Mouse (Mus musculus): Measurements from ENCODE around the gene Sytl2. TPM values are rescaled to one million over a fixed set of nuclear protein-coding genes. Genes with fewer than 3 reads are reported as not detected.

Gene Sytl2
- total RNA-seq, 2 experiments from 2014 or later = 2.5 to 3.2 TPM

- intact Hi-C loops (cut with DNase I) = no loop called here
Measured at GRCm38 (mm10) chr7:90306079-90306478, 4.0 kb downstream of the Sytl2 start.

GRCm38 (mm10) chr7:90306968-90307367 lies 4.9 kb downstream of the Sytl2 start:
- intact Hi-C loops (cut with DNase I) = no loop called here
- no peak for DNase-seq (ENCODE audit: low spot score)

More at GRCm38 (mm10) chr7:90306079-90306478, 4.0 kb downstream of the Sytl2 start:
- no peak for DNase-seq (ENCODE audit: low spot score)

GRCm38 (mm10) chr7:90308003-90308402 lies 6.0 kb downstream of the Sytl2 start:
- intact Hi-C loops (cut with DNase I) = no loop called here
- DNase-seq (ENCODE audit: low spot score) = no peak

- DNase-seq (ENCODE audit: low spot score) = no peak
Measured at GRCm38 (mm10) chr7:90312151-90312883, 10.3 kb downstream of the Sytl2 start.

DNA sequence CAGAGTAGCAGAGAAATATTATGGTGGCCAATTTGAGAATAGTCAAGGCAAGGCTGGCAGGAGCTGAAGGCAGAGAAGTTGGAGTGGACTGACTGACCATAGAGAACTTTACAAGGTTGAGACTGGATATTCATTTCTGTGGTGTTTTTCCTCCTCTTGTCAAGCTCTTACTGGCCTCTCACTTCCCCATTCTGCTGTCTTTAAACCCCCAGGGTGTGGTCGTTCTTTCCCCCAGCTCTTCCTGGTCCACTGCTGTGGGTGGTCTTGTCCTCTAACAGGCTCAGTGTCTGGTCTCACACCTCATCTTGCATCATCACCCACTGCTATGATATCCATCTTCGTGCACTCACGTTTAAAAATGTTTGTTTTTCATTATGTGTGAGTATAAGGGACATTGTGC lies 11.4 kb downstream of the Sytl2 start:
- no peak for DNase-seq (ENCODE audit: low spot score)
- intact Hi-C loops (cut with DNase I) = no loop called here

More at GRCm38 (mm10) chr7:90312151-90312883, 10.3 kb downstream of the Sytl2 start:
- intact Hi-C loops (cut with DNase I) = no loop called here

- DNase-seq (ENCODE audit: low spot score) = no peak
- intact Hi-C loops (cut with DNase I) = no loop called here
Measured at GRCm38 (mm10) chr7:90316823-90317222, 14.8 kb downstream of the Sytl2 start.

DNA sequence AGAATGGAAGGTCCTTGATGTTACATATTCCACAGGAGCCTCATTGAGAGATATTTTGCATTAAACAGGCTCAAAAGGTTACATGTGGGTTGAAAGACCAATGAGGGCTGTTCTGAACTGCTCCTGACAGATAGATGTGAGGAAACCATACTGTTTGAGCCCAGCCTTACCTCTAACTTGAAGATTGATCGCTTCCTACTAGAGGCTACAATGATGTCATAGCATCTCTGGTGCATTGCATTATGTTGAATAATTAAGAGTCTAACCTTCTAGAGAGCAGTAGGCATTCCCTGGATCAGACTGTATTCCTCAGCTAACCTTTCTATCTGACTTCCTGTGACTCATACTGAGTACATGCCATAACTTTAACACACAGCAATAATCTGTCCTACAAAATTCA lies 17.4 kb downstream of the Sytl2 start:
- no peak for DNase-seq (ENCODE audit: low spot score)
- intact Hi-C loops (cut with DNase I) = no loop called here

- intact Hi-C loops (cut with DNase I) = no loop called here
- DNase-seq (ENCODE audit: low spot score) = no peak
Measured at GRCm38 (mm10) chr7:90320124-90320523, 18.1 kb downstream of the Sytl2 start.

- intact Hi-C loops (cut with DNase I) = no loop called here
- no peak for DNase-seq (ENCODE audit: low spot score)
Measured at GRCm38 (mm10) chr7:90325166-90325565, 23.1 kb downstream of the Sytl2 start.

DNA sequence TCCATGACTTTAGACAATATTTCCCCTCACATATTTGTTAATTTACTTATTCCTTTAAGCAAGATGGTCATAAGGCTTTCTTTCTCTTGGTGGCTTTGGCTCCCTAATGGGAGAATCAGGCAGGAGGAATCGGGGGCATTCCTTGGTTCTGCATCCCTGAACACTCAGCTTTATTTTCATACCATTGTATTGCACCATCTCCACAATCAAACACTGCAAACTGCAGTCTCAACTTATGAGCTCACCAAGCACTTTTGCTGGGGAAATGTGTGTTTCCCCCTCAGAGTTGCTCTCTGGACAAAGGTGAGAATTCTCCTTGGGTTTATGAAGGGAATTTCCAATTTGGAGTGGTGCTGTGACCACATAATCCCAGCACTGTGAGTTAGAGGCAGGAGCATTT lies 28.1 kb downstream of the Sytl2 start:
- intact Hi-C loops (cut with DNase I) = no loop called here
- DNase-seq (ENCODE audit: low spot score) = no peak

GRCm38 (mm10) chr7:90332483-90333065 lies 30.5 kb downstream of the Sytl2 start:
- intact Hi-C loops (cut with DNase I) = no loop called here
- DNase-seq (ENCODE audit: low spot score) = no peak

DNA sequence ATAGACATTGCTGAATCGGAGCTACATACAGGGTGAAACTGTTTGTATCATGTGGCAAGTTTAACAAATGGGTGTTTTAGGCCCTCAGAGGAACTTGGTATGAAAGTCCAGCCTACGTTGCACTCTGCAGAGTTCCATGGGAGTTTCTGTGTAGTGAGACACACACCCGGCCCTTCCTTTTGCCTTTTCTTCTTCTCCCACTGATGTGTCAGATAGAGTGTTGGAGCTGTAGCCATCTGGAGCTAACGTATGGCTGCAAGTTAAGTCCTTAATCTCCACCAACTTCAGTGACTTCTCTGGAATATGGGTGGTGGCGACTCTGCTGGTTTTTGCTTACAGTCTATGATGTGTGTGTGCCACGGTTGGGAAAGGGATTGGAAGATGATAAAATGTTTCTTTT lies 32.3 kb downstream of the Sytl2 start:
- no peak for DNase-seq (ENCODE audit: low spot score)
- intact Hi-C loops (cut with DNase I) = no loop called here

- no peak for DNase-seq (ENCODE audit: low spot score)
- intact Hi-C loops (cut with DNase I) = no loop called here
Measured at GRCm38 (mm10) chr7:90334831-90335230, 32.8 kb downstream of the Sytl2 start.

GRCm38 (mm10) chr7:90335755-90336194 lies 33.7 kb downstream of the Sytl2 start:
- no peak for DNase-seq (ENCODE audit: low spot score)
- intact Hi-C loops (cut with DNase I) = no loop called here

GRCm38 (mm10) chr7:90341212-90341957 lies 39.3 kb downstream of the Sytl2 start:
- intact Hi-C loops (cut with DNase I) = no loop called here
- DNase-seq (ENCODE audit: low spot score) = no peak

DNA sequence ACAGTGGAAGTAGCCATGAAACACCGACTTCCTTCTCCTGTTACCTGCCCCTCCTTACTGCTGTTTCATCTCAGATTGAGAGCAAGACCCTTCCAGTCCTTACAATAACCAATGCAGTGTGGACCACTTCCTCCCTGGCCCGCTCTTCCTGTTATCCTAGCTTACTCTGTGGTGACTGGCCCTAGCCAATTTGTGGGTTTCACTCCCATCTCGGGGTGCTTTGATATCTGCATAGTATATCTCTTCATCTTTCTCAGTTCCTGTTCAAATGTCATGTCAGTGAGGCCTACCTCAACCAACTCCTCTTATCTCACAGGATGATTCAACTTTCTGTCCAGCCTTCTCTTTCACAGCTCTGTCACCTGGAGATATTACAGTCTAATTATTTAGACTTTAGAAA lies 42.9 kb downstream of the Sytl2 start:
- intact Hi-C loops (cut with DNase I) = no loop called here
- DNase-seq (ENCODE audit: low spot score) = no peak

- no peak for DNase-seq (ENCODE audit: low spot score)
- intact Hi-C loops (cut with DNase I) = no loop called here
Measured at GRCm38 (mm10) chr7:90347779-90348437, 45.9 kb downstream of the Sytl2 start.

GRCm38 (mm10) chr7:90349014-90349413 lies 47.0 kb downstream of the Sytl2 start:
- intact Hi-C loops (cut with DNase I) = no loop called here

GRCm38 (mm10) chr7:90352183-90352582 lies 50.1 kb downstream of the Sytl2 start:
- DNase-seq (ENCODE audit: low spot score) = no peak
- intact Hi-C loops (cut with DNase I) = no loop called here

More at GRCm38 (mm10) chr7:90349014-90349413, 47.0 kb downstream of the Sytl2 start:
- DNase-seq (ENCODE audit: low spot score) = no peak

DNA sequence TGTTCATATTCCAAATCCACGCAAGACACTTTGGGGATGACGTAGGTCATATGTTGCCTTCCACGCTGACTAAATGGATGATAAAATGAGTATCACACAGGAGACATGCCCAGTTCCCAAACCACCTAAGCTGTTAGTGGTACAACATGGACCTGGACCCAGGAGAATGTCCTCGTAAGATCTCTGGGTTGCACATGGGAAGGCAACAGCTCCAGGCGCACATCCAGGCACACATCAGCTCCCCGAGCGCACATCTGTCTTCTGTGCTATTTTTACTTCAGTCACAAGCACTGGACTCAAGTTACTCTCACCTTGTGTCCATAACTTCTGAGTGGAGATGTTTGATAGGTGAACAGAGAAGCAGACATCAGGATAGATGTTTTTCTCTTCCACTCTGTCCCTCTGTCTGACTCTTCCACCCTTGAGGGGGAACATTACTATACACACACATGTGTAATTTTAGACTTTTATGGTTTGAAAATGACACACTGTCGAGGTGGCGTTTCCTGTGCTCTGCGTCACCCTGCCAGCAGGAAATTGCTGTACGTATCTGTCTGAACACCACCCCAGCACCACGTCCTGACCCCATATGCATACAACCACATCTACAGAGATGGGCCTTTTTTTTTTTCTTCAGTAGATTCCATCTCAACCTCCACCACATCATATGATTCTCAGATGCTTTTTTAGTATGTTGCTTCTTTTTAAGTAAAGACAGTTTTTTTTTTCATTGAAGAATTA lies 51.6 kb downstream of the Sytl2 start:
- intact Hi-C loops (cut with DNase I) = no loop called here
- no peak for DNase-seq (ENCODE audit: low spot score)
